Mouse (Mus musculus): ENCODE measurements around the gene Gpr89. TPM values are rescaled to one million over a fixed set of nuclear protein-coding genes. Genes with fewer than 3 reads are reported as not detected.
A peak's percentile ranks its signal among the peaks of the same experiment; 100 is the strongest.

The Gpr89 gene
- 40.2 and 40.5 TPM in 2 replicates for polyA plus RNA-seq (2015; fragmentation: Nextera tagmentation; extraction: Ambion mirVana)

DNA sequence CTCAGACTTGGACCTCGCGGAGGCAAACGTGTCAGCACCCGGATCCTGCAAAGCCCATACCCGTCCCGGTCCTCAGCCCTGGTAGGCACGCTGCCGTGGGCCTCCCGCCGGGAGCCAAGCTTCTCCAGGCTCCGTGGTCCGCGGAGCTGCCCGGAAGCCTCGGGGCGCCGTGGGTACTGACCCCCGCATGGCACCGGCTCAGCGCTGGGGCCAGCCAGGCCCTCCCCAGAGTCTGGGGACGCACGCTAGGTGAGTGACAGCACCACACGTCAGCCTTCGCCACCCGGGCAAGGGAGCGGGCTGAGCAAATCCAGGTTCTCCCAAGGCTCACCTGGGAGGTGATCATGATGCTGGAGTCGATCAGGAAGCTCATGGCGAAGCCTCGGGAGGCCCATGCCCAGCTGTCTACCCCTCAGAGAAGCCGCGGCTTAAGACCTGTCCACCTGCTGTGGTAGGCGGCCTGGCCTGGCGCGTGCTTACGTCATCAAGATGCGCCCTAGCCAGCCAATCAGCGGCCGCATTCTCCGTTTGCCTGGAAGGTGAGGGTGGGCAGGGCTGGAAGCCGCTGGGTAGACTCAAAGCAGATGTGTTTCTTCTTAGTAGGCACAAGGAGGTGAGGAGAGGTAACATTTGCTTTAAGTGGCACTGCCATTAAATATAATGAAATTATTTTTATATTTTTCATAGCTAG lies at the start of gene Gpr89:
TSS of gene Gpr89 (minus strand) at position 496 of the 691 bp plus-strand sequence.
- Histone ChIP-seq H3K9ac (peak within 1 kb of the TSS; percentile 89), H3K9me3 (no peaks in the 10 kb centered on the region), H3K36me3 (no peaks in the 10 kb centered on the region), H3K4me3 (peak within 1 kb of the TSS; percentile 97), H3K27ac (no peak within 1 kb of the TSS; the same call in 1 of the 2 replicates), H3K27me3 (peaks cover 16% of the 10 kb centered on the region; the same call in 1 of the 2 replicates), H3K4me2 (peak within 1 kb of the TSS; percentile 87), H3K4me1 (peaks cover 4% of the 10 kb centered on the region; the same call in 1 of the 2 replicates)
- peak; percentile 86 for ATAC-seq (ENCODE audit: insufficient number of reproducible peaks, low FRiP score, low TSS enrichment, low read depth)
- under 1% methylated on average over 40 of the region's 40 CpGs for WGBS

DNA sequence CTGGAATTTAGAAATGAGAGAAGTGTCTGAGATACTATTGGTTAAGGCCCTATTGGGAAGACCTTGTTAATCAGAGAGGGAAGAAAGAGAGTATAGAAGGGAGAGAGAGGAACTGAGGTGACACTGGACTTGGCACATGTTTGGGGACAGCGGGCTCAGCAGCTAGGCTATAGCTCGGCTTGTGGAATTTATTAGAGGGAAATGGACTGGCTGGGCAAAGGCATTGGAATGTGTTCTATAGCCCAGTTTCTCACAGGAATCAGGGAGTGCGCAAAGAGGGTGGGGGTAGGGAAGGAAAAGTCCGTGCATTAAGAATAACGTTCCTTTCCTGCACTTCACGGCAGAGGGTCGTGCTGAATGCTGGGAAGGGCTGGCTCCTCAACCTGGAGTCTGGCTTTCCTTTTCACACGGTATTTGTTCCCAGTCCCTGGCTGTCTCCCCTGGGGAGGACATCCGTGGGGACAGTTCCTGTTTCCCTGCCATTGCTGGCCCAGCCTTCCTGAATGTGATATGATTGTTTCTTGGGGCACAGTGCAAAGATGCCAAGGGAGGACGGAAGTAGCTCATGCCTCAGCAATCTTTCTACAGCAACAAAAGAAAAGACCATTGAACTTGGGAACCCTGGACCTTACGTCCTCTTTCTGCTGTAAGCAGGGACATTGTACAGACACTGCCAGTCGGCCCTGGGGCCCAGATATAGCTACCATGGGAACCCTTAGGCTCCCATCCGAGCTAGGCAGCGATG lies 48.5 kb upstream of the Gpr89 start:
- H3K4me3 ChIP-seq, result no peak overlapping the region
- no peak for ATAC-seq (ENCODE audit: insufficient number of reproducible peaks, low FRiP score, low TSS enrichment, low read depth)
- no peaks in the 10 kb centered on the region for H3K36me3 ChIP-seq
- 0 out of 2 replicates have a peak overlapping the region, but pooled peaks have one; percentile 22 for H3K4me2 ChIP-seq
- no peaks in the 10 kb centered on the region for H3K9me3 ChIP-seq
- H3K9ac ChIP-seq, result no peak overlapping the region
- H3K4me1 ChIP-seq, result peaks cover 7% of the 10 kb centered on the region; the same call in 1 of the 2 replicates
- H3K27me3 ChIP-seq, result no peaks in the 10 kb centered on the region
- WGBS, result 31% methylated on average over 14 of the region's 14 CpGs
- no peak overlapping the region for H3K27ac ChIP-seq

DNA sequence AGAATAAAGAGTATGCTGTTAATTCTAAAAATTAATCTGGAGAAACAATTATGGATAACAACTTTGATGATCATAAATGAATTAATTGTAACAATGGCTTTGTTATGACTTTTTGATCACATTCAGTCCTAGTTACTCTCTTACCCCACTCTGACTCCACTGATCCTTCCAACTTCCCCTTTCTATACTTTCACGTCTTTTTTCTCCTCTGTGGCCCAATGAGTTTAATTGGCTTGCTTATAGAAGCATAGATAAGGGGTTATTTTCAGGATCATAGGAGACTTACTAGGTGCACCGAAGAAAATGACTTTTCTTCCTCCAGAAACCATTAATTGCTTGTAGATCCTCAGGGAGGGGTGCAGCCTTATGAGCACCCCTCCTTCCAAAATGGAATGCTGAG lies 37.6 kb upstream of the Gpr89 start:
- H3K36me3 ChIP-seq, result no peaks in the 10 kb centered on the region
- H3K4me2 ChIP-seq, result no peak overlapping the region
- peaks cover under 1% of the 10 kb centered on the region; the same call in 1 of the 2 replicates for H3K4me1 ChIP-seq
- no peak overlapping the region for H3K27ac ChIP-seq
- peaks cover 4% of the 10 kb centered on the region; the same call in 1 of the 2 replicates for H3K27me3 ChIP-seq
- no peak overlapping the region for H3K9ac ChIP-seq
- no peaks in the 10 kb centered on the region for H3K9me3 ChIP-seq
- H3K4me3 ChIP-seq, result no peak overlapping the region
- 85% methylated on average over 2 of the region's 2 CpGs for WGBS
- ATAC-seq (ENCODE audit: insufficient number of reproducible peaks, low FRiP score, low TSS enrichment, low read depth), result no peak

DNA sequence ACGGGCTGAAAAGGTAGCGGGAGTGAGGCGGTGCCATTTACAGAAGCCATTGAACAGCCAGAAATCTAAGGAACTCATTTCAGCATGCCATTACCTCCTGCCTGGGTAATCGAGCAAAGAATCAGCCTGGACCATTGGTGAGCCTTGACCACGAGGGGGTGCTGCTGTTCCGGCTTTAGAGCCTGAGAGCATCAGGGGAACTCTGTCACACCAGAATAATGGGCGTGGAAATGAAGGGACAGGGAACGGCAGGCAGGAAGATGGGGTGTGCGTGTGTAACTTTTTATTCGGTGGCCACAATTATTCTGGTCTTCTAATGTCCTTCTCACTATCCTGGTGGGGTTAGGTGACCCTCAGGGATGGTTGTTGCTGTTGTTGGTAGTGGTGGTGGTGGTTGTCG lies 33.6 kb upstream of the Gpr89 start:
- peak; percentile 30; the same call in 1 of the 2 replicates for ATAC-seq (ENCODE audit: insufficient number of reproducible peaks, low FRiP score, low TSS enrichment, low read depth)
- no peak overlapping the region for H3K9ac ChIP-seq
- H3K9me3 ChIP-seq, result no peaks in the 10 kb centered on the region
- H3K27ac ChIP-seq, result no peak overlapping the region
- peak overlapping the region; percentile 25 for H3K4me3 ChIP-seq
- peaks cover 21% of the 10 kb centered on the region for H3K27me3 ChIP-seq
- H3K36me3 ChIP-seq, result no peaks in the 10 kb centered on the region
- H3K4me1 ChIP-seq, result peaks cover 3% of the 10 kb centered on the region; the same call in 1 of the 2 replicates
- peak overlapping the region; percentile 17; the same call in 1 of the 2 replicates for H3K4me2 ChIP-seq
- 10% methylated on average over 11 of the region's 11 CpGs for WGBS

DNA sequence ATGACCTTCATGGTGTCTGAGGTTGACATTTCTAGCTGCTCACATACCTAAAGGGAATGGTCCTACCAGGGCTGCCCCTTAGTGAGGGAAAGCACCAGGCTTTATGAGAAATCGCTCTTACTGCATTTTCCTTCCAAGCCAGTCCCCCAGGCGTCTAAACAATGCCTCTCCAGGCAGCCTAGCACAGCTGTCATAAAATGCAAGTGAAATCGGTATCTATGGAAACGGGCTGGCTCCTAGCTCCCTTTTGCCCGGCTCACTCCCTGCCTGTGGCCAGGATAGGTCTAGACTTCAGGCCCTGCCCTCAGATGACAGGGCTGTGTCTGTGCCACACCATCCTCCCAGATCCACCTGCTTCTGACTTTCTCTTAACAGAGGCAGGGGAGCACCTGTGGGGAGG lies 32.5 kb upstream of the Gpr89 start:
- 10% methylated on average over 5 of the region's 5 CpGs for WGBS
- no peaks in the 10 kb centered on the region for H3K36me3 ChIP-seq
- H3K9ac ChIP-seq, result no peak overlapping the region
- H3K4me2 ChIP-seq, result no peak overlapping the region
- H3K9me3 ChIP-seq, result no peaks in the 10 kb centered on the region
- H3K27ac ChIP-seq, result no peak overlapping the region
- H3K27me3 ChIP-seq, result peaks cover 21% of the 10 kb centered on the region
- no peak for ATAC-seq (ENCODE audit: insufficient number of reproducible peaks, low FRiP score, low TSS enrichment, low read depth)
- H3K4me1 ChIP-seq, result peaks cover 6% of the 10 kb centered on the region; the same call in 1 of the 2 replicates
- H3K4me3 ChIP-seq, result no peak overlapping the region

DNA sequence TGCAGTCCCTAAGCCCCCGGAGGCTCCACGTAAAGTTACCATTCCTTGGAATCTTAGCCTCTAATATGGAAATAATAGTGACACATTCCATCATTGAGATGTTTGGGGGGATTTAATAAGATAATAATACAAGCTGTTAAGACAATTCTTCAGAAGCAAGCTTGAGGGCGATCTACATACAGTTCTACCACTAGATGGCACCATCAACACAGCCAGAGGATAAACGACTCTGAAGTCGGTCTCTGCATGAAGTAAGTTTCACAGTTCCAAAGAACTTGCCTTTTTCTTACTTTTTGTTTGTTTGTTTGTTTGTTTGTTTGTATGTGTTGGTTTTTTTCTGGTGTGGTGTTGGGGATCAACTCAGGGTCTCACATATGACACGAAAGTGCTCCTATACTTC lies 31.1 kb upstream of the Gpr89 start:
- Histone ChIP-seq H3K4me1 (peaks cover 6% of the 10 kb centered on the region; the same call in 1 of the 2 replicates), H3K4me3 (no peak overlapping the region), H3K9ac (no peak overlapping the region), H3K27ac (no peak overlapping the region), H3K27me3 (peaks cover 21% of the 10 kb centered on the region), H3K4me2 (no peak overlapping the region), H3K9me3 (no peaks in the 10 kb centered on the region), H3K36me3 (no peaks in the 10 kb centered on the region)
- WGBS, result 13% methylated on average over 6 of the region's 6 CpGs
- no peak for ATAC-seq (ENCODE audit: insufficient number of reproducible peaks, low FRiP score, low TSS enrichment, low read depth)

DNA sequence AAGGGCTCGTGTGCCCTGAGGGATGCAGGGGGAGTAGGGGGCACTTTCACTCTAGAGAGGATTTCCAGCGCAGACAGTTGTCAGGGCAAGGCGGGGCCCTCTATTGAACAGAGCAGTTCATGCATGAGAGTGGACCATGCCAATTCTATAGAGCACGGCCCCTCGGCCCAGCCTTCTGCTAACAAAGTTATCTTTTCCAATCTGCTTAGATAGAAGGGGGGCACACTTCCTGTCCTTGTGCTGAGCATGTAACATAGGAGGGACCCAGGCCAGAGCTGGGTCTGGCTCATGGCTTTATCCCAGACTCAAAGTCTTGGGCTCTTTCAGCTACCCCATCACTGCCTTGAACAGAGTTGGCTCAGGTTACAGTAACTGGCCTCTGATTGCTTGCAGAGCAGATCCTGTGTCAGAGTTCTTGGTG lies 26.1 kb upstream of the Gpr89 start:
- no peak overlapping the region for H3K4me3 ChIP-seq
- 0 out of 2 replicates have a peak, but pooled peaks cover 3% of the 10 kb centered on the region for H3K4me1 ChIP-seq
- H3K36me3 ChIP-seq, result no peaks in the 10 kb centered on the region
- H3K27me3 ChIP-seq, result peaks cover 13% of the 10 kb centered on the region
- no peak overlapping the region for H3K4me2 ChIP-seq
- no peak overlapping the region for H3K27ac ChIP-seq
- ATAC-seq (ENCODE audit: insufficient number of reproducible peaks, low FRiP score, low TSS enrichment, low read depth), result no peak
- WGBS, result 53% methylated on average over 5 of the region's 5 CpGs
- no peak overlapping the region for H3K9ac ChIP-seq
- H3K9me3 ChIP-seq, result no peaks in the 10 kb centered on the region

DNA sequence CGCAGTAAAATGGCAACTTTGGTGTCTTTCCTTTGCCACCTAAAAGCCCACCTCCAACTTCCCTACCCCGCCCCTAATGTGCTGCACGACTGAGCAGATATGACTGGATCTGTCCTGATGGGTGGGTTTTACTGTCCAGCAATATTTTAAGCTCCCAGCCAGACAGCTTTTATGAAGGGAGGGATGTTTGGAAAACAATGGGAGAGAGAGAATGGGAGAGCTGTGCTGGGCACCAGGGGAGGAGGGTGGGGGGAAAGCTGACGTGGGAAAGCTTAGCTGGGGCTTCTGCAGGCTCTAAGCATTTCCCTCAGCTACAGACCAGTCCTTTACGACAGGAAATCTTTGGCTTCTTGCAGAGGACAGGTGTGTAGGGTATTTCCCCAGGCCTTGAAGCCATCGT lies 20.8 kb upstream of the Gpr89 start, which contains the start of gene Gja8:
TSS of gene Gja8 (minus strand) at position 101 of the 400 bp plus-strand sequence.
- Histone ChIP-seq H3K36me3 (no peaks in the 10 kb centered on the region), H3K4me1 (no peaks in the 10 kb centered on the region), H3K4me3 (no peak within 1 kb of the TSS), H3K9me3 (no peaks in the 10 kb centered on the region), H3K9ac (no peak within 1 kb of the TSS), H3K4me2 (no peak within 1 kb of the TSS), H3K27ac (no peak within 1 kb of the TSS), H3K27me3 (no peaks in the 10 kb centered on the region; the same call in none of the 2 replicates)
- 50% methylated on average over 6 of the region's 6 CpGs for WGBS
- no peak for ATAC-seq (ENCODE audit: insufficient number of reproducible peaks, low FRiP score, low TSS enrichment, low read depth)

DNA sequence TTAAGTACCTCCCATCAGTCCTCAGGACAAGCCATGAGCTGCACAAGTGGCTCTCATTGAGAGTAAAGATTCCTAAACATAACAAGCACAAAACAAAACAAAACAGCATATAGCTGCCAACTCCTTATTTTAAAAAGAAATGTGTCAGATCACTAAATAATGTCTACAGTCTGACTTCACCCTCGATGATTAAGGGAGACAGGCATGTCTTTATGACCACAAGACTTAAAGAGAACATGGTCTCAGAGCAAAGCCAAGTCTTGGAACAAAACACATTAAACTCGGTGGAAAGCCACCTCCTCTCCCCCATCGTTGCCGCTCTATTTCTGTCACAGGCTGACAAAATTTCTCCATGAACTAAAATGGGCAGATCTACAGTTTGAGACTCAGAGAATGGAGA lies 19.5 kb upstream of the Gpr89 start:
- Histone ChIP-seq H3K4me2 (no peak overlapping the region), H3K9ac (no peak overlapping the region), H3K27me3 (peaks cover 2% of the 10 kb centered on the region), H3K27ac (no peak overlapping the region), H3K4me1 (no peaks in the 10 kb centered on the region), H3K9me3 (no peaks in the 10 kb centered on the region), H3K36me3 (no peaks in the 10 kb centered on the region), H3K4me3 (no peak overlapping the region)
- ATAC-seq (ENCODE audit: insufficient number of reproducible peaks, low FRiP score, low TSS enrichment, low read depth), result no peak
- WGBS, result 72% methylated on average over 4 of the region's 4 CpGs

DNA sequence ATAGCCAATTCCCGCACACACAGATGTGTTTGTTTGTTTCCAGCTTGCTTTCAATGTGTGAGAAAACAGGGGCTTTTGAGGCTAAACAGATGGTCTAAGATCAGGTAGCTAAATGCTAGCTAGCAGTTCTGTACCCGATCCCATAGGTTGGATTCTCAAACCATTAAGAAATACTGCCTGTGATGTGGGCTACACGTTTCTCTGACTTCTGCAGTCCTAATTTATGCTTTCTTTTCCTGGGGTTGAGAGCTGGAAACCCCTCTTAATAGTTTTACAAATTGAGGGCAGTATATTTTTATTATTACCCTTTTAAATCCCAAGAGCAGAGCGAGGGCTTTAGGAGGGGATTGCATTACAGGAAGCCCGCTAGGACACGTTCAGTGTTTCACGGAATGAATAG lies 15.8 kb upstream of the Gpr89 start:
- H3K36me3 ChIP-seq, result no peaks in the 10 kb centered on the region
- no peaks in the 10 kb centered on the region for H3K9me3 ChIP-seq
- peaks cover 26% of the 10 kb centered on the region for H3K27me3 ChIP-seq
- no peaks in the 10 kb centered on the region for H3K4me1 ChIP-seq
- no peak overlapping the region for H3K27ac ChIP-seq
- 15% methylated on average over 7 of the region's 7 CpGs for WGBS
- no peak overlapping the region for H3K9ac ChIP-seq
- H3K4me3 ChIP-seq, result no peak overlapping the region
- no peak overlapping the region for H3K4me2 ChIP-seq
- no peak for ATAC-seq (ENCODE audit: insufficient number of reproducible peaks, low FRiP score, low TSS enrichment, low read depth)

DNA sequence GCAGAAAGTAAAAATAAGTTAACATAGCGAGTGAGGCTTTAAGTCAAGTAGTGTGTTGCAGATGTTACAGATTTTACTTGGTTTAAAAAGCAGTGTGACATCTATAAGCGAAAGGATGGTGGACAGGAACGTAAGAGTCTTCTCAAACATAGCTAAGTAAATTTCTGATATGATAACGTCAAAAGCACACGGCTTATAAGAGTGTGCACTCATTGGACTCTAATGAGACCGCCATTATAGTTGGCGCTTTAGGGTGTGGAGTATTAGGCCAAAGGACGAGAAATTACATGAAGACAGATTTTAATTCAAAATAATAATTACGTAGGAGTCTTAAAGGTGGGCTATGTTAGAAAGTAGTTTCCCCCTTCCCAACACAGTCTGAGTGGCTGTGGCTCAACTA lies 446 bp upstream of the Gpr89 start:
- Histone ChIP-seq H3K4me2 (peak overlapping the region; percentile 87), H3K4me3 (peak overlapping the region; percentile 97), H3K4me1 (peaks cover 4% of the 10 kb centered on the region; the same call in 1 of the 2 replicates), H3K9ac (peak overlapping the region; percentile 89; the same call in 1 of the 2 replicates), H3K36me3 (no peaks in the 10 kb centered on the region), H3K27ac (no peak overlapping the region), H3K9me3 (no peaks in the 10 kb centered on the region), H3K27me3 (peaks cover 19% of the 10 kb centered on the region; the same call in 1 of the 2 replicates)
- WGBS, result 49% methylated on average over 9 of the region's 9 CpGs
- ATAC-seq (ENCODE audit: insufficient number of reproducible peaks, low FRiP score, low TSS enrichment, low read depth), result 0 out of 2 replicates have a peak, but pooled peaks have one; percentile 4
